Mouse (Mus musculus): ENCODE results near the gene Chn1.
A peak's percentile ranks its signal among the peaks of the same experiment; 100 is the strongest.
"Not testable (repeated sequence)": the region's sequence is repeated elsewhere in the genome, so short reads cannot be mapped to it uniquely, and the experiment has no call there.

The Chn1 gene

DNA sequence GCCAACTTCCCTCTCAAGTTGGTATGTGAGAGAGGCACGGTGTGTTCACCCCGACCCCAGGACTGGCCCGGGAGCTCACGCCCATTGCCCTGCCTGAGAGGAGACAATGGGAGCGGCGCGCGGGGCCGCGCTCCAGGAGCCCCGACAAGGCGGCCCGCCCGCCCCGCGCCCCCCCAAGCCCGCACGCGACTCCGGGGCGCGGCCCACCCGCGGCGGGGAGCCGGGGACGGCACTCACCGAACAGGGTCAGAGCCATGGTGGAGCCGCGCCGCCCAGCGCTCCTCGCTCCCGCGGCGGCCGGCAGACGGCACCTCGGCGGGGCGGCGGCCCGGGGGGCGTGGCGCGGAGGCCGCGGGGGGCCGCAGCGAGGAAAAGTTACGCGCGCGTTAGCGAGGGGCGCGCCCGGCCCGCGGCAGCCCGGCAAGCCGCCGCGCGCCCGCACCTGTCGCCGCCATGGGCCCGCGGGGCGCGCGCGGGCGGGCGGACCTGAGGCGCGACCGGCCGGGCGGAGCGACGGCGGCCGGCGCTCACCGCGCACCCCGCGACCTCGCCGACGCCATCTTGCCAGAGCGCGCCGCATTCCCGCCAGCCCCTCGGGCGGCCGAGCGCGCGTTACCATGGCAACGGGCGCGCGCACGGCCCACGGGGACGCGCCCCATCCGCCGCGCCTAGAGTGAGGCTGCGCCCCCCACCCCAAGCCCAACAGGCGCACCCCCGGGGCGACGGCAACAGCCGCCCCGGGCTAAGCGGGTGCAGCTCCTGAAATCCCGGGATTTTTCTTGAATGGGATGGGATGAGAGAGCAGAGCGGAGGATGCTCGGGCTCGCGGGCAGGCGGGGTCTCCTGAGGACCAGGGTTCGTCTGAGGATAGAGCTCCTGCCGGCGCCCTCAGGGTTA lies at the start of gene Chn1:
Chn1 (minus strand) TSS at position 561 of the 897 bp plus-strand sequence.
- peak; percentile 77 to 78 for DNase-seq (ENCODE audit: low spot score in 2 of 2)

DNA sequence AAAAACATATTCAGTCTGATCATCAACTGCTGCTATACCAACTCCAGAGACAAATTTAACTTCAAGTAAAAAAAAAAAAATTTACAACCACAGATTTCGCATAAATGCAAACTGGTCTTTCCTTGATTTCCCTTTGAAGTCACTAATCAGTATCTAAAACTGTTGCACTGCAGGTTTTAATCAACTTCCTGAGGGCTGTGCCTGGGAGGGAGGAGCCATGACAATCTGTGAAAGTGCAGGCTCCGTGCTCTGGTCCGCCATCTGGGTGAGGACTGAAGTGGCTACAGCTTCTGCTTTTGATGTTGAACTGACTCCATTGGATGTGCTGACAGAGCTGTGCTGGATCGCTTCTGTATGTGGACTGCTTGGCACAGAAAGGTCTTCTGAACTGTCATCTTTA lies 43.6 kb upstream of the Chn1 start:
- no peak for DNase-seq (ENCODE audit: low spot score in 2 of 2)

DNA sequence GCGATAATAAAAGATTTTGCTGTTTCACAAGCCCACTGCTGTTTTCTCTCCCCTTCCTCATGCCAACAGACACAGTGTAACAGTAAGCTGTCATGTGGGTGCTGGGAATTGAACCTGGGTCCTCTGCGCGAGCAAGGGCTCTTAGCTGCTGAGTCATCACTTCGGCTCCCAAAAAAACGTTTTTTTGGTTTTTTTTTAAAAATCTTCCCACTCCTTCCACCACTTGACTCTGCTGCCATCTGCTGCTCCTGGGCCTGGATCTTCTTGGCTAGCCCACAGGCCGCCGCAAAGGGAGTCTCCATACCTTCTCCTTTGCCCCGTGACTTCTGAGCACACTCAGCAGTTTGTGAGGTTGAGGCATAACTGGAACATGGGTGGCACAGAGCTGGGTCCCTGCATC lies 32.5 kb upstream of the Chn1 start:
- no peak for DNase-seq (ENCODE audit: low spot score in 2 of 2)

DNA sequence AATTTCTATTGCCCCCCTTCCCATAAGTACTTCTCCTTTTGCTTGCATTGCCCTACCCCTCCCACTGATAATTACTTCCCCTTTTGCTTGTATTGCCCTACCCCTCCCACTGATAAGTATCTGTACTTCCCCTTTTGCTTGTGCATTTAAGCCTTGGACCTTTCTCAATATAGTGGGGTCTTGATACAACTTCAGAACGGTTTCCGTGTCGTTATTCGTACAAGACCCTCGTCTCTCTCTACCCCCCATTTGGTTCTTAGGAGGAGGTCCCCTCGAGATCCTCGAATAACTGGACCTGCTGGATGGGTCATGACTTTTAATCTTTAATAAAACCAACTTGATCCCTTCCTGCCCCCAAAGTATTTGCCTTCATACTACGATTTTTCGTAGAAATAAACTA lies 25.0 kb upstream of the Chn1 start:
- DNase-seq (ENCODE audit: low spot score in 2 of 2) = not testable (repeated sequence)

DNA sequence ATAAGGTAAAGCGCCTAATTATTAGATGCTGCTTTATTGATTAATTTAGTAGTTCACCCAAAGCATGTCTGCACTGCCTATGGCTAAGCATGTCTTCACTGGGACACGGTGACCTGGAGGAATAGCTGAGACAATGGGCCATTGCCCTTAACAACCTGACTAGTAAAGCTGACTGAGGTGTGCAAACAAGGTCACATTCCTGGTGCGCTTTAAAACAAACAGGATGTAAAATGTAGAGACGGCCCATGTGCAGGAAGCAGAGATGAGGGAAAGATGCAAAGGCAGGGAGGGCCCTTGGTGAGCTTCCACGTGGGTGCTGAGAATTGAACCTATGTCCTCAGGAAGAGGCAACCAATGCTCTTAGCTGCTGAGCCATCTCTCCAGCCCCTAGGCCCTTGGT lies 23.6 kb upstream of the Chn1 start:
- DNase-seq (ENCODE audit: low spot score in 2 of 2) = no peak

DNA sequence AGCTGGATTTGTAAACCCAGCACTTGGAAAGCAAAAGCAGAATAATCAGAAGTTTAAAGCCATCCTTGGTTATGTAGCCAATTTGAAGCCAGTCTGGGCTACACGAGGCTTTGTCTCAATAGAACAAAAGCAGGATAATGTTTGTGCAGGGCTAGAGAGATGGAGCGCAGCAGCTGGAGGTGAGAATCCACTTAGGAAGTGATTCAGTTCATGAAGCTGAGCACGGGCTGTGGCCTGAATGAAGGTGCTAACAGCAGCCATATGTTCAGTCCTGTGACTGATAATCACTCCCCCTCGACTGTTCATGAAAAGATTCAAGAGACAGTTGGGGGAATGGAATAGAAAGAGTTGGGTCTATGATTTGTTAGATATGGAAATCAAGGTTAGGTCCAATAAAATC lies 23.0 kb upstream of the Chn1 start:
- DNase-seq (ENCODE audit: low spot score in 2 of 2) = no peak

DNA sequence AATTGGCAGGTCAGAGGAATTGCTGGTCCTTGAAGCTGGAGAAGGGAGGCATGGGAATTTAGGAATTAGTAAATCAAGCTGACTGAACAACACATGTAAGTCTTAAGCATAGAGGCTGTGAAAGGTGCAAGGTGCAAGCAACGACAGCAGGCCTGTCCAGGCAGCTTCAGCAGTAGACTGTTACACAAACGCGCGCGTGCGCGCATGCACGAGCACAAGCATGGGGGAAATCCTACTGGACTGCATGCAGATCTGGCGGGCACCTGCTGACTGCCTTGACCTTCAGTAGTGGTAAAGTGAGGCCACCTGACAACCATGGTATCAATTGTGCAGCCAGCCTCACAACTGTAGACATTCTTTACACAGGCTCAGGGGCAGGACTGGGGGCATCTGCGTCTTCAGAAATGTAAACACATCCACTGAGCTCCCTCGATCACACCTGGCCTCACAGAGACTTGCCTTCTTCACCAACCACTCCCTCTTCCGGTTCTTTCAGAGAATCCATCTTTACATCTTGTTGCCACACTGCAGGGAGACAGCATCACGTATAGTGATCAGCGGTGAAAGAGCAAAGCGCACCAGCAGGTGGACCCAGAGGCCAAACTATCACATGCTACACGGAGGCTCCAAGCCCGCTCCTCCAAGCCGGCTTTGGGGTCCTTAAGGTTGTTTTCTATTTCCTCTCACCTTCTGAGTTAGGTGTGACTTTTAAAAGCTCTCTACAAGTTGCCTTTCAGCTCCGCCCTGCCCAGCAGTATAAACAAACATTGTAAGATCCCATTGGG lies 16.9 kb upstream of the Chn1 start:
- DNase-seq (ENCODE audit: low spot score in 2 of 2) = no peak

DNA sequence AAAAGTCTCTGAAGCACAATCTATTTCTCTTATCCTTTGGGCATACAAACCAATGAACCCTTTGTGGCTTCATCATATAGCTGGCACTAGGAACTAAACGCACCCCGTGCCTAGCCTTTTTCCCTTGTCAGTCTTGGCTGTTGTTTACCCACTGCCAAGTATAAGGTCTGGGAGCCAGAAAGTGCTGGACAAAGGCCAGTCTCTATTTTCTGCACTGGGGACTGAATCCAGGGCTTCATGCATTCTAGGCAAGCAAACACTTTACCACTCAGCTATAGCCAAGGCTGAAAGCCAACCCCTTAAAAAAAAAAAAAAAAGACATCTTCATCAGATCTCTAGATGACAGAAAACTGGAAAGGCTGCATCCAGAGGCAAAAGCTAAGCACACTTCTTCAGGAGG lies 15.2 kb upstream of the Chn1 start:
- DNase-seq (ENCODE audit: low spot score in 2 of 2) = no peak

DNA sequence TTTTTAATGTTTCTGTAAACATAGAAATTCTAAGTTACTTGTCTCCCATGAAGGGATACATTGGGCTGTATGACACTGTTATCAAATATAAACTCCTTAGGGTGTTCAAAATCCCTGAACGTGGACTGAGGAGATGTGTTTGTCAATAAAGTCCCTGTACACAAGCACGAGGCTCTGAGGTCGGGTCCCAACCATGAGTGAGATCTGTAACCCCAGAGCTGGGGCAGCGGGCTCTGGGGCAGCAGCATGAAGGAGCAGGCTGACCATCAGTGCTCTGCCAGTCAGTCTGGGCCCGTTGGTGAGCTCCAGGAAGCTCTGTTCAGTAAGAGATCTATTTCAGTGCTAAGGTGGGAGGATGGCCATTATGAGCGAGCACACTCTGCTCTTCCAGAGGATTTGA lies 13.2 kb upstream of the Chn1 start:
- no peak for DNase-seq (ENCODE audit: low spot score in 2 of 2)

DNA sequence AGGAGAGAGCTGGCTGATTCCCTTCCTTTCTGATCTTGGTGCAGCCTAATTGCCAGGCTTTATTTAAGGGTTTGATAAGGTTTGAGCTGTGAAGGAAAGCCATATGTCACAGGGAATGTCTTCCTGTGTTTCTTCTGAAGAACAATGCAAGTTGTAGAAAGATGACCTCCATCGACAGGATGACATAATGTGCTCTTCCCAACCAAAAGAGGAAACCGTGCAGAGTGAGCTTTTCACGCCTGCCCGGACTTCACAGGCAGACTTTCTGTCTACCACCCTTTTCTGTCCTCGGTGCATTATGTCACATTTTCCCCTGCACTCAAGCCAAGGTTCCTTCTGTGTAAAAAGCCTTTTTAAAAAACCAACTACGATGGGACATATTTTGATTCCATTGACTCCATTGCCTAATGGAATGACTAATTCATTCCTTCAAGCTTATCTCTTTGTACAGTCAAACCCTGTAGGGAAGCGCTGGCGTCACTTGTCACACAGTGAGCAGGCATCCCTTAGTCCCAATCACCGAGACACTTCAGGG lies 7.3 kb upstream of the Chn1 start:
- no peak for DNase-seq (ENCODE audit: low spot score in 2 of 2)

DNA sequence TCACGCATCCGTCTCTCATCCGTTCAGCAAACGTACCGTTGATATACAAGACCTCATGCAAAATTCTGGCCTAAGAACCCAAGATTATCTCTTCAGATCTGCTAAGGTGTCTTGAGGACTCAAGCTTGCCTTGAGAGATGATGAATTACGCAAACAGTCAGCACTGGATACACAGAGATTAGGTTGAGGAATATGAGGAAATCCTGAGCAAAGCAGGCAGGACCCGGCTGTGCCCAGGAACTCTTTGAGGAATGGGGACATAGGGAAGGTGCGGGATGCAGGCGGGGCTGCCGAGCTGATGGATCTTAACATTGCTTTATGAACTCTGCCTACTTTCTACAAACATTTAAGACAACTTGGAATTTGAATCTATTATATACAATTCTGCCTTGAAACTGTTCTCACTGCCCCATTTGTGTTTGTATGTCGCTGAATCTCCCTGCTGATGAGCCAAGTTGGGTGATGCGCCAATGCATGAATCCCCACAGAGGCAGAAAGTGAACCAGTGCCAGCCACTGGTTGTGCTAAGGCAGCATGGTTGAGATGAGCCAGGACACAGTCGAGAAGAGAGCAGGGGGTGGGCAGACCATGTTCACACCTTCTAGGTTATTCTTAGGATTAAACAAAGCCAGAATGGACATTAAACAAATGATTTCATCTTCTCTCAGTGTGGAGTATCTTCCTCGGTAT lies 5.3 kb upstream of the Chn1 start:
- no peak for DNase-seq (ENCODE audit: low spot score in 2 of 2)

DNA sequence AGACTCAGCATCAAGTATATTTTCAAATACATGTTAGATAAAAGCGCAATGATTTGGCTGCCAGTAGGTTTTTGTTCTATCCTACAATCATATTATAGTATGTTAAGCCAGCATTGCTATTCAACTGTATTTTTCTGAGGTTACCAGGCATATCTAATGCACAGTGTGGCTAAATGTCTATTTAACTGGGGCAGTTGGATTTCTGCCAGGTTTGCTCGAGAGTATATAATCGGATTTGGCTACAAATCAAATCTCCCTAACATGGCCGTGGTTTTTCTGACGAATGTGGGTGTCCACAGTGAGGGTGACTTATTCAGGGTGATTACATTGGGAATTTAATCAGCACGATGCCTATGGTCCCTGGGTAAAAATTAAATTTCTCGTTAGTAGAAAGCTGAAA lies 4.7 kb upstream of the Chn1 start:
- DNase-seq (ENCODE audit: low spot score in 2 of 2) = no peak

DNA sequence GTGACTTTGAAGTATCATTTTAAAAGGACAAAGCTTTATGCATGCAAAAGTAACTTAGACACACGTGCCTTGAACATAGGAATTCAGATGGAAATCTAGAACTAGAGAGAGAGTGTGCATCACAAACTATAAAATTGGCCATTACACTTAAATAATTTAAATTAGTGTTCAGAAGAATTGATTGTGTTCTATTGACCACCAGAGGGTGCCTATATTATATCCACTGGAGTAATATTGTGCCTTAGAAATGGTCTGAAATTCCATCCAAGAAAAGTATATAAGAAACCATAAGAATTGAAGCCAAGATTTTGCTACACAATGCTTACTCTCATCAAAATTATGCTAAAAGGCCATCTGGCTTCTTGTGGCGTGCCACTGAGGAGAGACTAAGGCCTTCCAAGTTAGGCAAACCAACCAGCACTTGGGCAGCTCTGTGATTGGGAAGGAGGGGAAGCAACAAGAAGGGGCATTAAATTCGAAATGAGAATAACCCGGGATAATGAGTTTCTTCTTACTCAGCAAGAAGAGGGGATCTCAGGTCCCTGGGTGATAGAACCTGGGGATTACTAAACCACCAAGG lies 4.0 kb upstream of the Chn1 start:
- no peak for DNase-seq (ENCODE audit: low spot score in 2 of 2)

DNA sequence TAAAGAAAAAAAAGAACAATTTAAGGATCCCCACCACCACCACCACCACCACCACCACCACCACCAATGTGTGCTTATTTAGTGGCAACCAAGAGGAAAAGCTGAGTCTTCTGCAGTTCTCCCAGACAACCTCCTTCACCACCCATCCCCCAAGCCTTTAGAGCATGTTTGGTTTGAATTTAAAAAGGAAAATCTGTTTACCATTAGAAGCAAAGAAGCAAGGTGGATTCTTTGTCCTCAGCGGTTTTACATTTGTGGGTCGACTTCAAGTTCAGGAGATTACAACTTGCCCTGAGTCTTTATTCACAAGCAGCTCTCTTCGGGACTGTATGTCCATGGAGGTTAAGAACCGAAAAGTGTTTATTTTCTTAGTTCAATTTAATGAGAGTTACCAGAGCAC lies 1.8 kb upstream of the Chn1 start:
- no peak for DNase-seq (ENCODE audit: low spot score in 2 of 2)

DNA sequence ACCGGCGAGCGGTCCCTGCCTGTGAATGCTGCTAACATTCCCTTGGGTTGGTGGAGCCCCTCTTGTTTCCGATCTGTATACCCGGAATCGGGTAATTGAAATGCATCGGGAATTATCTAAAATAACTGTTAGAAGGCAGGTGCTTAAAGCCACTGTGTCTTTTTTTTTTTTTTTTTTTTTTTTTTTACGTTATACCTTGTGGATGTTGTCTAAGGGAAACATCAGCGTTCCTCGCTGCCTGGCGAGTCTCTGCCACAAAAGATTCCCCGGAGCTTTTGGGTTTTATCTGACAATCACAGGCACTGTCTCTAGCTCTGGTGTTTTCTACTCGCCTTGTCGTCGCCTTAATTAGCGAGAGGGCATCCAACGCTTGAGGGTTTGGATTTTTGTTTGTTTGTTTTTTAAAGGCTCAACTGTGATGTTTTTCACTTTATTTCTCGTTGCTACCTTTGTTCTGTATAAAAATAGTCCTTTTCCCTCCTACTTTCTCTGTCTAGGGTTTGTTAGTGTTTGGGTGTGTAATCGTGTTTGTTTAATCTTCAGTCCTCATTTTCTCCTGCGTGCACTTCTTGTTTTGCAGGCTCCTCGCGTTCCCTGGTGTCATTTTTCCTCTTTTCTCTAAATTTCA lies 651 bp upstream of the Chn1 start:
- DNase-seq (ENCODE audit: low spot score in 2 of 2) = no peak

DNA sequence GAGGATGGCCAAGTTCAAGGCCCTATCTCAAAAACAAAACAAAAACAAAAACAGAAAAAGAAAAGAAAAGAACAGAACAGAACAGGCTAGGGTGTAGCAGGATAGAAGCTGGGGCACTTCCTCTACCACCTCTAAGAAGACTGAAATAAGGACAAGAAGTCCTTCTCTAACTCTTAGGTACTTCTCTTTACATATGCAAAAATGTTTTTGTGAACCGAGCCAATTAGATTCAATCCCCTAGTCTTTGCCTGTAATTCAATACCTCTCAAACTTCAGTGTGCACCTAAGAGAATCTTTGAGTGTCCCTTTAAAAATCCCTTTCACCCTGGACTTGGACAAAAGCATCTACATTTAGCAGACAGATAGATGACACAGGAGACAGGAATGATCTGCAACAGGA lies 2.2 kb downstream of the Chn1 start:
- no peak for DNase-seq (ENCODE audit: low spot score in 2 of 2)

DNA sequence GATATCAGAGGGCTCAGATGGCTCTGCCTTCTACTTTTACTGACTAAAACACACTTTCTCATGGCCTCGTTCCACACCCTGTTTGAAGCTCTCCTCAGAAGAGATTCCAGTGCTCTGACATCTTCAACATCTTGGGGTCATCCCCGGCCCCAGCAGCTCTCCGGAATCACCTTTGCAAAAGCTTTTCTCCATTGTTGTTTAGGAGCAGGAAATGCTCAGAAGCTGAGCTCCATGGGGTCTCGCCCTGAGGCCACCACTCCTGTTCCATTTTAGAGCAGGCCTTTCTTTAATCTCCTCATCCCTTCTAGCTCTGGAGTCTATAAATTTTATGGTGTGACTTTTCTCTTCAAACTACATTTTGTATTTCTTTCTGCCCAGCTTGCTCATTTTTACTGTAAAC lies 6.5 kb downstream of the Chn1 start:
- DNase-seq (ENCODE audit: low spot score in 2 of 2) = no peak

DNA sequence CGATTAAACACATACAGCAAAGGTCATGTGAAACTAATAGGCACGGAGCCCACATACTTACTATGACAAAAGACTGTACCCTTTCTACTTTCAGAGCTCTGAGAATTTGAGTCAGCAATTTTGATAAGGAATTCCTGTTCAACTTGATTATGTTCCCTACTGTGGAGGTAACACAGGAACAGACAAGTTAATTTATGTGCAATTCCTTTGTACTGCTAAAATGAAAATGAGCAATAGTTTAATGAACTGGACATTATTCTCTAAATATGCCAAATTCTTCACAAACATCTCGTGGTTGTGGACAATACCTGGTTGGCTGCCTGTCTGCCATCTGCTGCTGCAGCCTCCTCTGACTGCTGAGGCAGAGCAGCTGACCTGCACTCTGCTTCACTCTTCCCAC lies 11.6 kb downstream of the Chn1 start:
- no peak for DNase-seq (ENCODE audit: low spot score in 2 of 2)

DNA sequence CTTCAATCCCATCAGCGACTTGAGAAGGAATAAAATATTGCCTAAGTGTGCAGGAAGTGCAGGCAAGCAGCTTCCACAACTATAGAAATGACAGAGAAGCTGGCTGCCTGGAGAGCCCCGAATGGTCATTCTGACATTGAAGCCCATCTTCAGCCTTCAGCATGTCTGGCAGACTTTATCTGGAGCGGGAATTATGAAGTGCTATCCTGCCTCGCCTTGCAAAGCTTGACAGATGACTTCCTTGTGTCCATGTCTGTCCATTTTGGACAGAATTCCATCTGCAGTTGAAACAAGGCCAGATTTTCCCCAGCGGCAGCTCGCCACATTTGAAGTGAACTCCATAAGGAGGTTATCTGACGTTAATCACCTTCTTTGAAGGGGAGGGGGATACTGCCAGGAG lies 15.2 kb downstream of the Chn1 start:
- DNase-seq (ENCODE audit: low spot score in 2 of 2) = no peak

DNA sequence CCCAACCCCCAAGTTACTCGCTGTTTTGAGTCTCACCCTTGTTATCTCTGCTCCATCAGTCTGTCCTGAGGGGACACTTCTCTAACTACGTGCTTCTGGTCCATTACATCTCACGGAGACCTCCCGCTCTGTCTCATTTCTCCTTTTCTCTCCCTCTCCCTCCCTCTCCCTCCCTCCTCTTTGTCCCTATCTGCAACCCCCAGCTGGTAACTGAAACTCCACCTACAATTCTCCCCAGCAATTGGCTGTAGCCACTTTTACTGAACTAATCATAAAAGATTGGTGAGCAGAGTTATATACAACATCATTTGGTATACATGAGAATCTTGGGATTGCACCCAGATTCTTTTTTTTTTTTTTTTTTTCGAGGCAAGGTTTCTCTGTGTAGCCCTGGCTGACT lies 16.1 kb downstream of the Chn1 start:
- DNase-seq (ENCODE audit: low spot score in 2 of 2) = no peak

DNA sequence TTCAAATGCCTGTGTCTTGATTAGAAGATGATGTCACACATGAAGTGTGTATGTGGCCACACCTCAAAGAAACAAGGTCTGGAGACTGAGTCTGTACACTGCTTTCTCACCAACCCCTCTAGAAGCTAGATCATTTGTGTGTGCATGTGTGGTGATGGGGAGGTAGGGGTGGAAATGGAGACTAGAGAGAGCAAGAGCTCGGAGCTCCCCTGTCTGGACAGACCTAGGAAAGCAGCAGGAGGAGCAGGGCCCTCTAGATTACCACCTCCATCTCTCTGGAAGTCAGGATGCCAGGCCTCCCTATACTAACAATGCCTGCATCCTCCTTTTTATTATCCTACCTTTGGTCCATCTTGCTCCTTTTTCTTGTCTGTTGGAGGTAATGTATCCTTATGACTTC lies 27.8 kb downstream of the Chn1 start:
- no peak for DNase-seq (ENCODE audit: low spot score in 2 of 2)

DNA sequence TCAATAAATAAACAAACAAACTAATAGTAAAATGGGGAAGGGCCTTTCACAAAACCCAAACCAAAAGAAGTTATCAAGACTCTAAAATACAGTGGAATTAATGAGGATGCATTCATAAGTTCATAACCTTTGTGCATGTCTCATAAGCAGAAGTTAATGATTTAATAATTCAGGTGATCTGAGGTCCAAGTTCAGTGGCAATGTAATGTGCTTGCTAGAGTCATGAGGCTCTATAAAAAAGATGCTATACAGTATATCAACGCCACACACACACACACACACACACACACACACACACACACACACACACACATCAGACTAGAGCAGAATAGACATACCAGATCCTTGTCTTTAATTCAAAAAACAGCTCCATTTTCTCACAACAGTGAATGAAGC lies 28.8 kb downstream of the Chn1 start:
- DNase-seq (ENCODE audit: low spot score in 2 of 2) = no peak
